Mouse (Mus musculus) embryonic facial prominence, embryonic 14.5 days (tissue): ENCODE data around the gene Nkd2. TPM values are rescaled to one million over a fixed set of nuclear protein-coding genes. Genes with fewer than 3 reads are reported as not detected.

Experiments used
- ATAC-seq: fragments of 200-750 bp; cut with Nextera tagmentation; 2 replicates; pipeline ENCODE4 v1.8.0; 2017; ENCODE audit warnings: low read depth, moderate number of reproducible peaks, moderate TSS enrichment
- DNase-seq: peaks from one replicate; pipeline ENCODE4 v3.0.0-alpha.2; 2015; ENCODE audit warnings: low spot score
- H3K27ac ChIP-seq: fragments of 300-500 bp; sonication (generic); replicated peaks from 2 replicates; pipeline ENCODE4 v1.5.1; 2014; ENCODE audit warnings: low read depth, mild to moderate bottlenecking, low read length, moderate library complexity
- H3K27me3 ChIP-seq: fragments of 300-500 bp; sonication (generic); replicated peaks from 2 replicates; pipeline ENCODE4 v1.6.1; 2014; ENCODE audit warnings: low read length; ENCODE audit not compliant: control insufficient read depth, insufficient read depth
- H3K36me3 ChIP-seq: fragments of 300-500 bp; sonication (generic); 2 replicates; pipeline ENCODE4 v1.6.1; 2014; ENCODE audit warnings: low read length, mixed read lengths; ENCODE audit not compliant: control insufficient read depth, insufficient read depth
- H3K4me1 ChIP-seq: fragments of 300-500 bp; sonication (generic); 2 replicates; pipeline ENCODE4 v1.6.1; 2014; ENCODE audit warnings: antibody characterized with exemption, low read length; ENCODE audit not compliant: control insufficient read depth, insufficient read depth
- H3K4me2 ChIP-seq: fragments of 300-500 bp; sonication (generic); 2 replicates; pipeline ENCODE4 v1.6.1; 2014; ENCODE audit warnings: low read depth, mild to moderate bottlenecking, low read length, moderate library complexity, mixed read lengths
- H3K4me3 ChIP-seq: fragments of 300-500 bp; sonication (generic); 2 replicates; pipeline ENCODE4 v1.5.1; 2014; ENCODE audit warnings: low read depth, mild to moderate bottlenecking, low read length
- H3K9ac ChIP-seq: fragments of 300-500 bp; sonication (generic); 2 replicates; pipeline ENCODE4 v1.6.1; 2014; ENCODE audit warnings: low read depth, mild to moderate bottlenecking, low read length, moderate library complexity, mixed read lengths
- H3K9me3 ChIP-seq: fragments of 300-500 bp; sonication (generic); 2 replicates; pipeline ENCODE4 v1.6.1; 2016; ENCODE audit warnings: low read length; ENCODE audit not compliant: control insufficient read depth
- WGBS: fragments of 180-500 bp; shearing (Covaris S2); extraction: QIAGEN DNeasy Blood & Tissue Kit; methylation state at CpG from one replicate; pipeline ENCODE4 v1.1.7; 2014; 5-methylcytosine and 5-hydroxymethylcytosine counted together
- polyA plus RNA-seq: library from polyadenylated mRNA; unstranded; fragments of >200 nt; fragmentation: Nextera tagmentation; extraction: Ambion mirVana; gene quantifications from 2 replicates; pipeline ENCODE4 v1.2.1, GENCODE M21; 2014

Gene Nkd2
- polyA plus RNA-seq, 1 experiment from 2014 or later: 18.6 TPM

- Histone ChIP-seq H3K4me3 (no peak overlapping the region), H3K9ac (no peak overlapping the region), H3K4me2 (no peak overlapping the region), H3K4me1 (peaks cover 10% of the 10 kb centered on the region), H3K27ac (peak overlapping the region; percentile 49), H3K27me3 (no peaks in the 10 kb centered on the region), H3K9me3 (no peaks in the 10 kb centered on the region), H3K36me3 (no peaks in the 10 kb centered on the region)
- DNase-seq: no peak
- ATAC-seq: no peak
- whole genome bisulfite sequencing: 21% methylated on average over 2 of the region's 2 CpGs
Observed at GRCm38 (mm10) chr13:73772655-73773054, 74.8 kb downstream of the Nkd2 start.

DNA sequence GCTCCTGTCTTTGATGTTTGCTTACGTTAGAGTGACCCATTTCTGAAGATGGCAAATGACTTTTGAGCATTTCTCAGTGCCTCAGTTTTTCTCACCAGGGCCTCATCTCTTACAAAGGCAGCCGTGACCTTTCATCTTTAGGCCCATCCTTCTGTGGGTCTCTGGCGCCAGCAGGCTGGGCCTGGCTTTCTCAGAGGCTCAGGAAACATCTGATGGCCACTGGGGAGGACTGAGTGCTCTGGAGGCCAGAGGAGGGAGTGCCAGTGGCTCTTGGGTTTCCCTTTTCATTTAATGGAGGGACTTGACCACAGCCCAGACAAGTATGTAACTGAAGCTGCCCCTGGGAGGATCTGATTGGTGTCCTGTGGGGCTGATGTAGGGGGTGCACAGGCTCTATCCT, 76.3 kb downstream of the Nkd2 start:
- ATAC-seq (no peak), DNase-seq (peak; percentile 33)
- Histone ChIP-seq H3K36me3 (no peaks in the 10 kb centered on the region), H3K27ac (no peak overlapping the region), H3K4me3 (no peak overlapping the region), H3K9me3 (no peaks in the 10 kb centered on the region), H3K4me1 (peaks cover 11% of the 10 kb centered on the region), H3K9ac (no peak overlapping the region), H3K27me3 (no peaks in the 10 kb centered on the region), H3K4me2 (no peak overlapping the region)
- WGBS: 55% methylated on average over 3 of the region's 3 CpGs

- Histone ChIP-seq H3K4me2 (no peak overlapping the region), H3K4me3 (no peak overlapping the region), H3K27ac (no peak overlapping the region), H3K27me3 (no peaks in the 10 kb centered on the region), H3K4me1 (peaks cover 19% of the 10 kb centered on the region), H3K36me3 (no peaks in the 10 kb centered on the region), H3K9ac (no peak overlapping the region), H3K9me3 (no peaks in the 10 kb centered on the region)
- 72% methylated on average over 4 of the region's 4 CpGs for WGBS
- DNase-seq (no peak), ATAC-seq (no peak)
Observed at GRCm38 (mm10) chr13:73769916-73770682, 77.3 kb downstream of the Nkd2 start.

Other genes with a start within 250 kb of the Nkd2 start
- 128 and 134 TPM in 2 replicates for gene Clptm1l, start 243.6 kb downstream of the Nkd2 start, polyA plus RNA-seq
- gene Tert, start 220.7 kb downstream of the Nkd2 start, polyA plus RNA-seq: 2.2 and 2.8 TPM in 2 replicates
- gene Slc6a18, start 169.6 kb downstream of the Nkd2 start, polyA plus RNA-seq: not detected in 2 replicates
- gene Slc6a19, start 142.8 kb downstream of the Nkd2 start, polyA plus RNA-seq: 0.38 and 0.40 TPM in 2 replicates
- gene Slc12a7, start 114.5 kb downstream of the Nkd2 start, polyA plus RNA-seq: 16.3 and 19.8 TPM in 2 replicates
- 31.1 and 35.9 TPM in 2 replicates for gene Trip13, start 90.2 kb upstream of the Nkd2 start, polyA plus RNA-seq
- 45.0 and 46.4 TPM in 2 replicates for gene Brd9, start 90.2 kb upstream of the Nkd2 start, polyA plus RNA-seq
- not detected in 2 replicates for gene Zdhhc11, start 116.2 kb upstream of the Nkd2 start, polyA plus RNA-seq
- gene Tppp, start 161.8 kb upstream of the Nkd2 start, polyA plus RNA-seq: 2.8 and 3.6 TPM in 2 replicates
- 10.7 and 12.8 TPM in 2 replicates for gene Cep72, start 214.7 kb upstream of the Nkd2 start, polyA plus RNA-seq